Mouse (Mus musculus): ENCODE measurements at regions not wholly inside any gene's neighbourhood (a gene's known extent, or its start where the extent isn't known, plus 50 kb on each side); places are given as distances from the start of the nearest gene placed in this dataset.

- Histone ChIP-seq H3K4me3 (ENCODE audit: low read depth, low read length) (no peak overlapping the region), H3K4me2 (ENCODE audit: low read depth, low read length) (no peak overlapping the region), H3K9me3 (ENCODE audit: control insufficient read depth, low read length) (no peaks in the 10 kb centered on the region), H3K27ac (replicated peaks; ENCODE audit: low read depth, low read length) (no peak overlapping the region), H3K9ac (ENCODE audit: low read depth, low read length) (no peak overlapping the region), H3K36me3 (ENCODE audit: control insufficient read depth, insufficient read depth, low read length) (no peaks in the 10 kb centered on the region), H3K27me3 (replicated peaks; ENCODE audit: control insufficient read depth, insufficient read depth, low read length) (no peaks in the 10 kb centered on the region), H3K4me1 (ENCODE audit: control insufficient read depth, insufficient read depth, low read length) (no peaks in the 10 kb centered on the region)
- ATAC-seq (ENCODE audit: low read depth) (no peak), DNase-seq (ENCODE audit: low spot score) (no peak)
- 96% methylated on average over 1 of the region's 1 CpGs for WGBS
Observed at GRCm38 (mm10) chr10:108051637-108052036, 110.4 kb upstream of the Ppp1r12a start.

DNA sequence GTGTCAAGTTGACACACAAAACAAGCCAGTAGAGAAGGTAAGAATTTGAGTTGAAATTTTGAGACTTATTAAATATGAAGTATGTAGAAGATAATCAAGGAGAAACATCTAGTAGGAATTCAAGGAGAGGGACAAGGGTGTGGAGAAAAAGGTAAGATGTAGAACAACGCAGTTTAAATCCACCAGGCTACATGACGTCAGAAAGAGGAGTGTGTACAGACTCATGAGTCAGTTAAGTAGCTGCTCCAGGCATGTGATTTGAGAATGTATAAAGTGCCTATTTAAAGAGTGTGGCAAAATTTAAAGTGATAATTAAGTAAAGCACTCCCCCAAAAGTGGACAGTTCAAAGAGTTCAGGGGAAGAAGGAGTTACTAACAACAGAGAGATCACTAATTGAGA, 113.6 kb upstream of the Ppp1r12a start:
- Histone ChIP-seq H3K27me3 (replicated peaks; ENCODE audit: control insufficient read depth, insufficient read depth, low read length) (no peaks in the 10 kb centered on the region), H3K36me3 (ENCODE audit: control insufficient read depth, insufficient read depth, low read length) (no peaks in the 10 kb centered on the region), H3K4me3 (ENCODE audit: low read depth, low read length) (no peak overlapping the region), H3K4me2 (ENCODE audit: low read depth, low read length) (no peak overlapping the region), H3K9ac (ENCODE audit: low read depth, low read length) (no peak overlapping the region), H3K9me3 (ENCODE audit: control insufficient read depth, low read length) (no peaks in the 10 kb centered on the region), H3K27ac (replicated peaks; ENCODE audit: low read depth, low read length) (no peak overlapping the region), H3K4me1 (ENCODE audit: control insufficient read depth, insufficient read depth, low read length) (no peaks in the 10 kb centered on the region)
- 84% methylated on average over 2 of the region's 2 CpGs for WGBS
- ATAC-seq (ENCODE audit: low read depth) (no peak), DNase-seq (ENCODE audit: low spot score) (no peak)

DNA sequence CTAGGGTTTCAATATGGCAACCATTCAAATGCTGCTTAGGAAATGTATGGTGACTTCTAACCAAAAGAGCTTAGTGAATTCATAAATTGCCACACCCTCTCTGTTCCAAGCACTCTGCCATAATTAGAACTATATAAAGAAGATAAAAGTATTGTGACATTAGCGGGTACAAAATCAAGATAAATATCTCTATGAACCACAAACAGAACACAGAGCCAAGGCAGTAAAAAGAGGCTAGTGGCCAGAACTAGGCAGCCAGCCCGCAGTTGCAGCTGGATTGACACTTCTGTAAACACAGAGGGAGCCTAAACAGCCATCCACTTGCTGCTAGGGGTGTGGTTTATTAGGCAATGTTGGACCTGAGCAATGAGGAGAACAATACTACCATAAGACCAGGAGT, 118.5 kb upstream of the Ppp1r12a start:
- Histone ChIP-seq H3K4me3 (ENCODE audit: low read depth, low read length) (no peak overlapping the region), H3K27me3 (replicated peaks; ENCODE audit: control insufficient read depth, insufficient read depth, low read length) (no peaks in the 10 kb centered on the region), H3K9ac (ENCODE audit: low read depth, low read length) (no peak overlapping the region), H3K27ac (replicated peaks; ENCODE audit: low read depth, low read length) (no peak overlapping the region), H3K9me3 (ENCODE audit: control insufficient read depth, low read length) (no peaks in the 10 kb centered on the region), H3K4me1 (ENCODE audit: control insufficient read depth, insufficient read depth, low read length) (no peaks in the 10 kb centered on the region), H3K4me2 (ENCODE audit: low read depth, low read length) (no peak overlapping the region), H3K36me3 (ENCODE audit: control insufficient read depth, insufficient read depth, low read length) (no peaks in the 10 kb centered on the region)
- 64% methylated on average over 2 of the region's 2 CpGs for WGBS
- ATAC-seq (ENCODE audit: low read depth) (no peak), DNase-seq (ENCODE audit: low spot score) (no peak)

DNA sequence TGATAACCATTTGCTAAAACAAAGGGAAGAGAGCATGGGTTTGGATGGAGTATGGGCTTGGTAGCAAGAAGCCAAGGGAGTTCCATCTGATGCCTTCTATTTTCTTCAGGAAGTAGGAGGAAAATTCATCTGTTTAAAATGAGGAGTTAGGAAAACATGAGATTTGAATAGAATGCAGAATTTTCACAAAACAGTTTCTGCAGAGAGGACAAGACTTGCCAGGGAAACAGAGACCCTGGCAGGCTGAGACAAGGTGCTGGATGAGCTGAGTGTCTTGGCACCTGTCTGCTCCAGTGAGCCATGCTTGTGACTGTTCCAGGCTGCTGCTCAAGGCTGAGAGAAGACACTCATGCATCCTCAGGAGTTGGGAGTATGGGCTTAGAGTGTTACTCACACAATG, 122.0 kb upstream of the Ppp1r12a start:
- H3K9me3 ChIP-seq (ENCODE audit: control insufficient read depth, low read length), result no peaks in the 10 kb centered on the region
- DNase-seq (ENCODE audit: low spot score), result no peak
- no peak overlapping the region for H3K4me3 ChIP-seq (ENCODE audit: low read depth, low read length)
- H3K4me1 ChIP-seq (ENCODE audit: control insufficient read depth, insufficient read depth, low read length), result no peaks in the 10 kb centered on the region
- H3K4me2 ChIP-seq (ENCODE audit: low read depth, low read length), result no peak overlapping the region
- ATAC-seq (ENCODE audit: low read depth), result no peak
- no peaks in the 10 kb centered on the region for H3K27me3 ChIP-seq (replicated peaks; ENCODE audit: control insufficient read depth, insufficient read depth, low read length)
- H3K27ac ChIP-seq (replicated peaks; ENCODE audit: low read depth, low read length), result no peak overlapping the region
- no peaks in the 10 kb centered on the region for H3K36me3 ChIP-seq (ENCODE audit: control insufficient read depth, insufficient read depth, low read length)
- no peak overlapping the region for H3K9ac ChIP-seq (ENCODE audit: low read depth, low read length)

DNA sequence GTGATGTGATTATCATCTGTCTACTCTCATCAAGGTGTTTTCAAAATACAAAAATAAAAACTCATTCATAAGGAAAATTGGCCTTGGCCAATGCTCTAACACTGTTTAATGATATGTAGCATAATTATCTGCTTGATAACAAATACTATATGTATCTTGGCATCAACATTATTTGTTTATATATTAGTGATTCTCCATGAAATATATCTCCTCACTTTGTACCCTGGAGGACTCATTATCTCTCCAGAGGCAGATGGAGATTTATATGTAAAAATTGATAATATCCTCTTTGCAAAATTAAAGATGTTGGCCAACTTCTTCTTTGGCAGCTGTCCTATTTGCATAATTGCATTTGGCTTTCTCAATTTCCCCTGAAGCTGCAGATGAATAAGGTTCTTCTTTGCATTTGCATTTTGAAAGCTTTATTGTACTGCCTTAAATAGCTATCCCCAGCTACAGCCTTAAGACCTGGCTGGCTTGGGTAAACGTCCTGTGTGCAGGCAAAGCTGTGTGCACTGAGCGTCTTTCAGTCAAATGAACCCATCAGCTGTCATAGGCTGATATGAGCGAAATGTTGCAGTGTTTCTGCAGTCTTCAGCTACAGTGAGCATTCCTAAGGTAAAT, 124.7 kb upstream of the Otogl start:
- Histone ChIP-seq H3K27ac (replicated peaks; ENCODE audit: low read depth, low read length) (no peak overlapping the region), H3K36me3 (ENCODE audit: control insufficient read depth, insufficient read depth, low read length) (no peaks in the 10 kb centered on the region), H3K4me2 (ENCODE audit: low read depth, low read length) (no peak overlapping the region), H3K4me1 (ENCODE audit: control insufficient read depth, insufficient read depth, low read length) (no peaks in the 10 kb centered on the region), H3K9me3 (ENCODE audit: control insufficient read depth, low read length) (no peaks in the 10 kb centered on the region), H3K9ac (ENCODE audit: low read depth, low read length) (no peak overlapping the region), H3K27me3 (replicated peaks; ENCODE audit: control insufficient read depth, insufficient read depth, low read length) (no peaks in the 10 kb centered on the region), H3K4me3 (ENCODE audit: low read depth, low read length) (no peak overlapping the region)
- no peak for ATAC-seq (ENCODE audit: low read depth)
- 52% methylated on average over 3 of the region's 3 CpGs for WGBS
- no peak for DNase-seq (ENCODE audit: low spot score)

DNA sequence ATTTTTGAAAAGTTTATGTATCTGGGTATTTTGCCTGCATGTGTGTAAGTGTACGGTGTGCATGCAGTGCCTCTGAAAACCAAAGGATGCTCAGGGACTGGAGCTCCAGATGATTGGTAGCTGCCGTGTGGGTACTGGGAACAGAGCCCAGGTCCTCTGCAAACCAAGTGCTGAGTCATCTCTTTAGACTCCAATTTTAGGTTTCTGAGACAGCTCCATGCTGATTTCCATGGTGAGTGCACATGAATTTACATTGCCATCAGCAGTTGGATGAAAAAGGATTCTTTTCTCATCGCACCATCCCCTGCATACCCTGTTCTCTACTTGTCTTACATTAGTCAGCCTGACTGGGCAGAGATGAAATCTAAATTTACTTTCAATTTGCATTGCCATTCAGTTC, 122.1 kb upstream of the Otogl start:
- no peaks in the 10 kb centered on the region for H3K36me3 ChIP-seq (ENCODE audit: control insufficient read depth, insufficient read depth, low read length)
- WGBS, result 91% methylated on average over 3 of the region's 3 CpGs
- ATAC-seq (ENCODE audit: low read depth) (no peak), DNase-seq (ENCODE audit: low spot score) (no peak)
- no peak overlapping the region for H3K9ac ChIP-seq (ENCODE audit: low read depth, low read length)
- no peak overlapping the region for H3K27ac ChIP-seq (replicated peaks; ENCODE audit: low read depth, low read length)
- H3K27me3 ChIP-seq (replicated peaks; ENCODE audit: control insufficient read depth, insufficient read depth, low read length), result no peaks in the 10 kb centered on the region
- H3K4me3 ChIP-seq (ENCODE audit: low read depth, low read length), result no peak overlapping the region
- H3K4me1 ChIP-seq (ENCODE audit: control insufficient read depth, insufficient read depth, low read length), result no peaks in the 10 kb centered on the region
- no peaks in the 10 kb centered on the region for H3K9me3 ChIP-seq (ENCODE audit: control insufficient read depth, low read length)
- H3K4me2 ChIP-seq (ENCODE audit: low read depth, low read length), result no peak overlapping the region

GRCm38 (mm10) chr10:108033317-108033795, 121.4 kb upstream of the Otogl start:
- Histone ChIP-seq H3K4me2 (ENCODE audit: low read depth, low read length) (no peak overlapping the region), H3K27ac (replicated peaks; ENCODE audit: low read depth, low read length) (no peak overlapping the region), H3K9ac (ENCODE audit: low read depth, low read length) (no peak overlapping the region), H3K4me3 (ENCODE audit: low read depth, low read length) (no peak overlapping the region), H3K36me3 (ENCODE audit: control insufficient read depth, insufficient read depth, low read length) (no peaks in the 10 kb centered on the region), H3K27me3 (replicated peaks; ENCODE audit: control insufficient read depth, insufficient read depth, low read length) (no peaks in the 10 kb centered on the region), H3K9me3 (ENCODE audit: control insufficient read depth, low read length) (no peaks in the 10 kb centered on the region), H3K4me1 (ENCODE audit: control insufficient read depth, insufficient read depth, low read length) (no peaks in the 10 kb centered on the region)
- DNase-seq (ENCODE audit: low spot score), result no peak
- WGBS, result 91% methylated on average over 1 of the region's 1 CpGs
- no peak for ATAC-seq (ENCODE audit: low read depth)

GRCm38 (mm10) chr10:108027506-108027905, 115.6 kb upstream of the Otogl start:
- no peaks in the 10 kb centered on the region for H3K9me3 ChIP-seq (ENCODE audit: control insufficient read depth, low read length)
- no peak overlapping the region for H3K4me2 ChIP-seq (ENCODE audit: low read depth, low read length)
- ATAC-seq (ENCODE audit: low read depth) (no peak), DNase-seq (ENCODE audit: low spot score) (no peak)
- no peaks in the 10 kb centered on the region for H3K4me1 ChIP-seq (ENCODE audit: control insufficient read depth, insufficient read depth, low read length)
- WGBS, result 77% methylated on average over 2 of the region's 2 CpGs
- H3K36me3 ChIP-seq (ENCODE audit: control insufficient read depth, insufficient read depth, low read length), result no peaks in the 10 kb centered on the region
- no peak overlapping the region for H3K4me3 ChIP-seq (ENCODE audit: low read depth, low read length)
- H3K9ac ChIP-seq (ENCODE audit: low read depth, low read length), result no peak overlapping the region
- H3K27me3 ChIP-seq (replicated peaks; ENCODE audit: control insufficient read depth, insufficient read depth, low read length), result no peaks in the 10 kb centered on the region
- H3K27ac ChIP-seq (replicated peaks; ENCODE audit: low read depth, low read length), result no peak overlapping the region

DNA sequence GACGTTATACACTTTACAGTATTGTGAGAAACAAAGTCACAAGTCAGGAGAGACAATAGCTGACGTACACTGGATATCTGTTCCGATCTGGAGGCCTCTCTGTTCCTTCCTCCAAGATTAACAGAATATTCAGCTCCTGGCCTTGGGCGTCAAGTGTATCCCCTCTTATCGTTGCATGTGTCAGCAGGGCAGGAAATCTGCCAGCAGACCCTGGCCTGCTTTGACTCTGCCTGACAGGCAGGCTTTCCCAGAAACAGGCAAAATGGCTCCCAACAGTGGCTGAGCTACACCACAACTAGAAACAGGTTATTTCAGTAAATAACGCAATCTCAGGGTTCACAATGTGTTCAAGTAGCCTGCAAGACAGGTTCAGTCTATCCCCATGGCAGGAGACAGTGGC, 112.3 kb upstream of the Otogl start:
- Histone ChIP-seq H3K27ac (replicated peaks; ENCODE audit: low read depth, low read length) (no peak overlapping the region), H3K9me3 (ENCODE audit: control insufficient read depth, low read length) (no peaks in the 10 kb centered on the region), H3K4me2 (ENCODE audit: low read depth, low read length) (no peak overlapping the region), H3K4me1 (ENCODE audit: control insufficient read depth, insufficient read depth, low read length) (no peaks in the 10 kb centered on the region), H3K4me3 (ENCODE audit: low read depth, low read length) (no peak overlapping the region), H3K9ac (ENCODE audit: low read depth, low read length) (no peak overlapping the region), H3K27me3 (replicated peaks; ENCODE audit: control insufficient read depth, insufficient read depth, low read length) (no peaks in the 10 kb centered on the region), H3K36me3 (ENCODE audit: control insufficient read depth, insufficient read depth, low read length) (no peaks in the 10 kb centered on the region)
- DNase-seq (ENCODE audit: low spot score) (no peak), ATAC-seq (ENCODE audit: low read depth) (no peak)
- WGBS, result 86% methylated on average over 6 of the region's 6 CpGs

Data from embryonic facial prominence, embryonic 14.5 days (tissue).